Mouse (Mus musculus) bone marrow macrophage, adult 2 months (primary cell): Measurements from ENCODE around the gene Tfdp2. TPM values are rescaled to one million over a fixed set of nuclear protein-coding genes. Genes with fewer than 3 reads are reported as not detected.

Source experiments
- H3K27ac ChIP-seq: 2 replicates; pipeline ENCODE4 v1.5.1; 2012; ENCODE audit warnings: low read depth, low read length; ENCODE audit not compliant: insufficient read depth
- H3K4me1 ChIP-seq: 2 replicates; pipeline ENCODE4 v1.6.1; 2012; ENCODE audit warnings: low read length; ENCODE audit not compliant: control insufficient read depth, insufficient read depth
- H3K4me3 ChIP-seq: 2 replicates; pipeline ENCODE4 v1.5.1; 2012; ENCODE audit warnings: mild to moderate bottlenecking, low read length, moderate library complexity; ENCODE audit not compliant: insufficient read depth
- CTCF ChIP-seq: IDR thresholded peaks from 2 replicates; pipeline ENCODE4 v1.5.1; 2012; ENCODE audit warnings: low read depth, mild to moderate bottlenecking, low read length, moderate library complexity
- POLR2A ChIP-seq: IDR thresholded peaks from 2 replicates; pipeline ENCODE4 v1.6.1; 2012; ENCODE audit warnings: mild to moderate bottlenecking, low read depth, low read length, borderline replicate concordance
- polyA plus RNA-seq: library from polyadenylated mRNA; stranded (reverse); fragments of >200 nt; gene quantifications from 2 replicates; pipeline ENCODE4 v1.2.4, GENCODE M21; 2012; ENCODE audit not compliant: missing spikeins, insufficient read depth, insufficient read length

Gene Tfdp2
- polyA plus RNA-seq, 1 experiment = 13.4 TPM

DNA sequence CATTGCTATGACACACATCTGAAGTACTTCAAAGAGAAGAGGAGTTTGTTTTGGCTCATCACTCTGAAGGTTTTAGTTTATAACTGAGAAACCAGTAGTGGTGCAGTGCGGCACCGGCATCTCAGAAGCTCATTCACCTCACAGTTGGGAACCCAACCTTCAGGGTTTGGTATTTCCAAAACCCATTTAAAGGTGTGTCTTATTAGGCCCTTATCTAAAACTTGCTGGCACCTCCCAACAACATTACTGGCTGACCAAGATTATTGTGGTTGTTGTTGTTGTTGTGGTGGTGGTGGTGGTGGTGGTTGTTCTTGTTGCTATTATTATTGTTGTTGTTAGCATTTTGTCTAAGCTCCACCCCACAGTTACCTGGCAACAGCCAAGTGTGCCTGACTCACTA lies 58.7 kb downstream of the Tfdp2 start:
- no peaks in the 10 kb centered on the region for H3K4me1 ChIP-seq
- no peak overlapping the region for H3K4me3 ChIP-seq
- H3K27ac ChIP-seq = no peak overlapping the region
- TF ChIP-seq POLR2A (no peak), CTCF (no peak)

DNA sequence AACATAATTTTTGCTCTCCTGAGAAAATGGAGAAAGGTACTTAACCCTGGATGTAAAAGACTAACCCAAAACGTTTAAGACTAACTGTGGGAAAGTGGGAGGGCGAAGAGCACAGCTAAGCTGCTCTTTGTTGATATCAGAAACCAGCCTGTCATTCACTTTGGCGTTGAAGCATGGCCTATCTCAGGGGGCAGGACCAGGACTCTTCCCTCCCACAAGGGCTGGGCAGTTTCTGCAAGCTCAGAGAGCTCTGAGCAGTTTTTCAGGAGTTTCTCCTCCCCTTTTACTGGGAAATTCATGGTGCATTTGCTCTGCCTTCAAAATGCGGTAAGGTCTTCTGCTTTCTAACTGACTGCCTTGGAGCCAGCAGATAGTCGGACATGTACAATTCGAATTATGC lies 62.4 kb downstream of the Tfdp2 start:
- TF ChIP-seq CTCF = no peak
- TF ChIP-seq POLR2A = no peak
- H3K4me1 ChIP-seq = no peaks in the 10 kb centered on the region
- H3K27ac ChIP-seq = no peak overlapping the region
- H3K4me3 ChIP-seq = no peak overlapping the region

DNA sequence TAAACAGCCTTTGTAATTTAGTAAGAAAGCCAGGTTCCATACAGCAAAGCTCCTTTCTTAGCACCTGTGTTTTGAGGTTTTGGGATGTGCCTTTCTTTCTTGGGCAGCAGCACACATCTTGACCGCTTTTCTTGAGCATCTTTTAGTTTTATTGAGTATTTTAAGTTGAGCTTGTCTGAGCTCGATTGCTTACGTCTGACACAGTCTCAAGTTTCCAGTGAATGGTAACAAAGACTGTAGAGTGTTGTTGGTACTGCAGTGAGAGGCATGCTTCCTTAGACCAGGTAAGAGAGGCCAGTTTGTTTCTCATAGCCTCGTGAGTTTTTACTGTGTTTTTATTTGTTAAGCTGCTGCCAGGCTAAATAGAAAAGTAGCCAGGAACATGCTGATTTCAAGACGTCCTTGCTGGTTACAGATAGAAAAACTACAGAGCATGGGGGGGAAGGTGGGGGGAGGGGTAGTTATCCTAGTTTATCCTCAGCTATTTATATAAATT lies 63.0 kb downstream of the Tfdp2 start:
- H3K4me3 ChIP-seq = no peak overlapping the region
- no peaks in the 10 kb centered on the region for H3K4me1 ChIP-seq
- no peak for TF ChIP-seq POLR2A
- no peak for TF ChIP-seq CTCF
- no peak overlapping the region for H3K27ac ChIP-seq

DNA sequence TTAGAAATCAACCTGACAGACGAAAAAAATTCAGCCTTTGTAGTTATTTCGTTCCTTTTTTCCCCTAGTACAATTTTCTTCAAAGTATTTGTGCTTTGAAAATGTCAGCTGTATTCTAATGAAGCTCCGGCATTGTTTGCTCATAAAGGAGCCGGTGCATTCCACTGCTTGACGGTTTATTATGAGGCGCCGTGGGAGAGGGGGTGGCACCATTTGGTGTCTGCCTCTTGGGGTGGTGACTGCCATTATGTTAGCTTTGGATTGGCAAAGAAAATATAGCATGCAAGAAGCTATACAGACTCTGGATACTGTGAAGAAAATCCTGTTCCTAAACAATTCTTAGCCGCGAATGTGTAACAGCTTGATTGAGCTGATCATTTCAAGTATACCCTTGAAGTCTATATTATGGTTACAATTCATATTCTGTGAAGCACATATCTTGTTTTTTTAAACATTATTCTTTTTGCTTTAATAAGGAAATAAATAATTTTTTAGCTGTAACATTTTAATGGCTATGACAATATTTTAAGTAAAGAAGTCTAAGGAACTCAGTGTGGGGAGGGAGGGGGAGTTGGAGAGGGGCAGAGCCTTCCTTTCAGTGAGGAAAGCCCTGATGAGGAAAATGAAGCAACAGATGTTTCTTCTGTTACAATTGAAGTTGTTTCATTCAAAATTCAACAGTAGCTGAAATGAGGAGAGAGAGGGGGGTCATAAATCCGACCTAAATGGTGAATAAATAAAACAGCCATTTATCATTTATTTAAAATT lies 63.9 kb downstream of the Tfdp2 start:
- no peak overlapping the region for H3K27ac ChIP-seq

DNA sequence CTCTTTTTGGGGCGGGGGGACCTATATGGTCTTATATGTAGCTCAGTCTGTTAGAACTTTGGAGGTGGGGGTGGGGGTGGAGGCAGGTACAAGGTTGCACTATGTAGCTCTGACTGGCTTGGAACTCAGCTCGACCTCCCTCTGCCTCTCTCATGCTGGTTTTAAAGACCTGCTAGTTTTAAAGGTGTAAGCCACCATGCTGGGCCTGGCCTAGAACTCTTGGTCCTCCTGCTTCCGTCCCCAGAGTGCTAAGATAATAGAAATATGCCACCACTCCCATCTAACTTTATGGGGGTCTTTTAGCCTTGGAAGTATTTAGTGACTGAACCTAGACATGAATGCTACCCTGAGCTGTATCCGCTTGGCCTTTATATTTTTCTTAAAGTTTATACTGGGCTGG lies 65.0 kb downstream of the Tfdp2 start:
- no peak for TF ChIP-seq CTCF
- TF ChIP-seq POLR2A = no peak
- Histone ChIP-seq H3K4me3 (no peak overlapping the region), H3K4me1 (no peaks in the 10 kb centered on the region), H3K27ac (no peak overlapping the region)

More for the DNA sequence above, 63.9 kb downstream of the Tfdp2 start:
- TF ChIP-seq POLR2A = no peak
- no peak for TF ChIP-seq CTCF
- Histone ChIP-seq H3K4me1 (no peaks in the 10 kb centered on the region), H3K4me3 (no peak overlapping the region)

DNA sequence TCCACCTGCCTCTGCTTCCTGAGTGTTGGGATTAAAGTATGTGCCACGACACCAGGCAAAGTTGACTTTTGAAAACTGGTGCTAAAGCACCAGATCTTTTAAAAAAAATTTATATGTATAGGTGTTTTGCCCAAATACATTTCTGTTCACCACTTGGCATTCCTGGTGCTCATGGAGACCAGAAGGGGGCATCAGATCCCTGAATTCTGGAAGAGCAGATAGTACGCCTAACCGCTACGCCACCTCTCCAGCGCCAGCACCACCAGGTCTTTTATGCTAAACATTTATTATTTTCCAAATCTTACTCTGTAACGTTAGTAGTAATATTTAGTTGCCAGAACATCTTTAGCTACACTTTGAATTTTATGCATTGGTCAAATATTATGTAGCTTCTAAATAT lies 65.9 kb downstream of the Tfdp2 start:
- Histone ChIP-seq H3K27ac (no peak overlapping the region), H3K4me3 (no peak overlapping the region), H3K4me1 (no peaks in the 10 kb centered on the region)
- TF ChIP-seq POLR2A = no peak
- no peak for TF ChIP-seq CTCF

DNA sequence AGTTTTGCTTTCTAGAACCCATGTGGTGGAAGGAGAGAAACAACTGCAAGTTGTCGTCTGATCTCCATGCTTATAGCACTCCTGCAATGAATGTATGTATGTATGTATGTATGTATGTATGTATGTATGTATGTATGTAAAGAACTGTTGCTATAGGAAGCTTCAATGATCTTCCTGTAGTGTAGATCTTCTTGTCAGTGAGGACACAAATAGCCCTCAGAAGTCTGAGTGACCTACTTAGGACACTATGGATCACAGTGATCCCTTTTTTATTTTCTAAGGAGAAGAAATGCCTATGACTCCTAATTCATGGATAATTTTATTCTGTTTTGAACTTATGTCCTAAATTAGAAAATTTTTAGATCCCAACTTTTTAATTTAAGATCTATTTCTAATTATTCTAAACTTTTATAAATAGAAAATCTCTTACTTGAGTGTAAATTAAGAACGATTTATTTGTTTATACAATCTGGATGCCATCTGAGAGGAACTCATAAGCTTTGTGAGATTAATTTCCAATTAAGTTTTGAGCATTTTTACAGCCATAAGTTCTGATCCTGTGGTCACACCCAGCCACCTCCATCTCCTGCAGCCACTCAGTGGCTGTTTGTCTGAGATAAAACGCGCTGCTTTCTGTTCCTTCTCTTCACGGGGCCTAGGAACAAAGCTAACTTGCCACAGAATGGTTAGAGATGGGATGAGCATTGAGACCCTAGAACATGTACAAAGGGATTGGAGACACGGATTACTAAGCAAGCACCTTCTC lies 70.9 kb downstream of the Tfdp2 start:
- Histone ChIP-seq H3K4me1 (no peaks in the 10 kb centered on the region), H3K4me3 (no peak overlapping the region), H3K27ac (no peak overlapping the region)
- TF ChIP-seq POLR2A (no peak), CTCF (no peak)

DNA sequence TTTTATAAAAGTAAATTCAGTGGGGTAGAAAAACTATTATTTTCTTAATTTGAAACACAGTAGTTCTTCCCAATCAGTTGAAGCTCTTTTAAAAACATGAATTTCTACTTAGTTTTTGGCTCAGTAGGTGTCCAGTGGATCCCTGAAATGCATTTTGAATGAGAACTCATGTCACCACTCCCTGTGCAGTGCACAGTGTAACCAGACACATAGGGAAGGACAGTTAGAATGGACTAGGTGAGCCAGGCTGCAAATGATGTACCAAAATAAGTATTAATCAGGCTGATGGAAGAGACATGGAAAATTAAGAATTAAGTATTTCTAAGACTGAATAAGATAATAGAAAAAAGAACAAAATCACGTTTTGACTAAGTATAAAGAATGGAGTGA lies 71.5 kb downstream of the Tfdp2 start:
- no peak for TF ChIP-seq CTCF
- TF ChIP-seq POLR2A = no peak
- Histone ChIP-seq H3K27ac (no peak overlapping the region), H3K4me3 (no peak overlapping the region), H3K4me1 (no peaks in the 10 kb centered on the region)

DNA sequence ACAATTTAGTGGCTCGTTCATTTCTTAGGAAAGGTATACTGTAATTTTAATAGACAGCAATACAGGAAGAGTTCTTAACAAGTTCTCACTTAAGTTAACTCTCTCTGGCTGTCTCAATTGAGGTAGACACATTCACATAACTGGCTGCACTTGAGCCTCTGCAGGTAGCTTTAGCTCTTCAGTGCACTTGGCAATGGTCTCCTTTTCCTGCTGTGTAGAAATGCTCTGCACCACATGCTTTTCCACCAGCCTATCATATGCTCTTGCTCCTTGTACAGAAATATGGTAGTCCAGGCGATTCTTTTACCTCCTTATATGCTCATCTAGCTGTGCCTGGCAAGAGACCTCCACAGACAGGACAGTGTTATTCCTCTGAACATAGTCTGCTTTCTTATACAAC lies 73.7 kb downstream of the Tfdp2 start:
- TF ChIP-seq POLR2A = no peak
- TF ChIP-seq CTCF = no peak
- Histone ChIP-seq H3K27ac (no peak overlapping the region), H3K4me1 (no peaks in the 10 kb centered on the region), H3K4me3 (no peak overlapping the region)

DNA sequence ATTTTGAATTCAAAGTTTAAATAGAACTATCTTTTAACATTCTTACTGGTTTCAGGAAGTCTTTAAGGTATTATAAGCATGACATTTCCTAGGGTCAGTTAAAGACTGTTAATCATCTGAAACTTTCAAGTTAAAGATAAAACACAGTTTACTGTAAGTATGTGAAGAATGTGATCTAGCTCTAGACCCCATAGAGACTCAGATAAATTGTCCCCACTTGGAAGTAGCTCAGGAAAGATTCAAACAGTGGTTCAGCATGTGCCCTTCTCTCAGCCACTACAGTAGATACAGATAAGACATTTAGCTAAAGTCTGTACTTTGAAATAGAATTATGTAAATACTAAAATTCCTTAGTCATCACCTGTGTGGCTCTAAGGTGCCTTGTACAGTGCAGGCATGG lies 79.5 kb downstream of the Tfdp2 start:
- no peak for TF ChIP-seq CTCF
- TF ChIP-seq POLR2A = no peak
- Histone ChIP-seq H3K27ac (no peak overlapping the region), H3K4me3 (no peak overlapping the region), H3K4me1 (no peaks in the 10 kb centered on the region)

DNA sequence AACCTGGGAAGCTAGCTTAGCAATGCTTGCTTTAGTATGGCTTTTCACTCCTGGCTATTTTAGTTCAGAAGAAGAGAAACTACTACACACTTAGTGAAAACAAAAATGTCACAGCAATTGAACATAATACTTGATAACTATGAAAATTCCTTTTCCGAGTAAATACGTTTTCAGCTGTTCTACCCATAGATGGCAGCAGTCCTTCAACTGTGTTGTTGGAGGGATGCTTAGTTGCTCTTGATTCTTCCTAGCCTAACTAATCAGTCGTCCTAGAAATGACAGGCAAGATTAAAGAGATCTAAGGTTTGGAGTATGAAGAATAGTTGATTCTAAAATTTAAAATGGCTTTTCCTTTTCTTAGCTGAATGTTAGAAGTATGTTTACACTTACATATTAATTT lies 85.4 kb downstream of the Tfdp2 start:
- TF ChIP-seq CTCF (no peak), POLR2A (no peak)
- Histone ChIP-seq H3K4me1 (no peaks in the 10 kb centered on the region), H3K27ac (no peak overlapping the region), H3K4me3 (no peak overlapping the region)
